Mouse (Mus musculus) thymus, adult 2 months (tissue): ENCODE measurements at regions not wholly inside any gene's neighbourhood (a gene's known extent, or its start where the extent isn't known, plus 50 kb on each side); places are given as distances from the start of the nearest gene placed in this dataset.

Source experiments
- CTCF ChIP-seq: fragments of 200-500 bp; IDR thresholded peaks from 2 replicates; pipeline ENCODE4 v1.5.1; 2012; ENCODE audit warnings: mild to moderate bottlenecking, control low read depth, low read length, moderate library complexity, borderline replicate concordance; ENCODE audit not compliant: control insufficient read depth, poor library complexity, insufficient read depth; ENCODE audit errors: extremely low read depth
- POLR2A ChIP-seq: fragments of 200-500 bp; IDR thresholded peaks from 2 replicates; pipeline ENCODE4 v1.6.1; 2012; ENCODE audit warnings: mild to moderate bottlenecking, low read length, control low read depth, moderate library complexity; ENCODE audit not compliant: control insufficient read depth, poor library complexity, insufficient read depth; ENCODE audit errors: extremely low read depth

GRCm38 (mm10) chr10:19167641-19168271 is 152.3 kb upstream of the Tnfaip3 start:
- TF ChIP-seq CTCF (no peak), POLR2A (no peak)
